8 mouse cellular contexts compared by ENCODE assay signal in the genomic region with DNA sequence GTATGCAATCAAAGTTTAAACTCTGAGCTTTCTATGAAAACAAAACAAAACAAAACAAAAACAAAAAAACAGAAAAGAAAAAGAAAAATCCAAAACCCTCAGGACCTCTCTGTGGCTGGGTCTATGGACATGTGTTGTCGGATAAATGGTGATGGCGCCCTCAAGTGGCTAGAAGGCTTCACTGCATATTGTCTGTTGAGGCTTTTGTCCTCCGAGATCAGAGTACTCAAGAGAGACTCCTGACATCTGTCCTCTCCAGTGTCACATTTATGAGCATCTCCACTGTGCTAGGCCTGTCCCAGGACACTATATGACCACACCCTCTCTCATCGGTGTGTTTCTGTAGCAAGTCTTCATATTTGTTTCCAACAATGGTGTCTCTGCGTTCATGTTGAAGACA.
DNase-seq lines count a peak whose midpoint lies in the region; ATAC-seq and TF ChIP-seq lines count a peak whose summit lies in the region.

No protein-coding gene starts in this region.

- H3K27me3 ChIP-seq in liver, embryonic 12.5 days (replicated peaks): no peaks in the 10 kb centered on the region
- no peaks in the 10 kb centered on the region for H3K27me3 ChIP-seq in midbrain, postnatal 0 days (ENCODE audit: insufficient read depth, low read length)

- intact Hi-C loops in left cerebral cortex, postnatal 4 days (cut with DNase I): loop anchor here (2.0 to 5.0 kb wide), 2 partner anchors 157 to 490 kb away; no protein-coding TSS in a partner anchor

- TF ChIP-seq CTCF in cortical plate, adult 2 months (IDR thresholded peaks at IDR 0.05; ENCODE audit: extremely low read depth, insufficient read depth, low read length): peak; percentile 95
- TF ChIP-seq CTCF in midbrain, postnatal 0 days (IDR thresholded peaks at IDR 0.05): peak; percentile 94

- no peaks in the 10 kb centered on the region for H3K9me3 ChIP-seq in liver, embryonic 12.5 days (replicated peaks)
- H3K9me3 ChIP-seq in midbrain, postnatal 0 days (ENCODE audit: low read length): no peaks in the 10 kb centered on the region

- WGBS in liver, embryonic 12.5 days (ENCODE audit: insufficient replicate concordance): 30% methylated on average over 5 of the region's 5 CpGs
- WGBS in midbrain, postnatal 0 days: 16% methylated on average over 5 of the region's 5 CpGs

- no peak overlapping the region for H3K4me2 ChIP-seq in liver, embryonic 12.5 days
- H3K4me2 ChIP-seq in midbrain, postnatal 0 days (ENCODE audit: low read depth, low read length, poor library complexity, severe bottlenecking): no peak overlapping the region

- H3K36me3 ChIP-seq in liver, embryonic 12.5 days: peaks cover 33% of the 10 kb centered on the region
- H3K36me3 ChIP-seq in midbrain, postnatal 0 days (ENCODE audit: insufficient read depth, low read length): peaks cover 24% of the 10 kb centered on the region

- H3K9ac ChIP-seq in liver, embryonic 12.5 days: no peak overlapping the region
- no peak overlapping the region for H3K9ac ChIP-seq in midbrain, postnatal 0 days (replicated peaks; ENCODE audit: low read length, poor library complexity, severe bottlenecking)

- no peak overlapping the region for H3K27ac ChIP-seq in liver, embryonic 12.5 days
- H3K27ac ChIP-seq in cortical plate, adult 2 months (ENCODE audit: insufficient read depth, low read length): no peak overlapping the region
- no peak overlapping the region for H3K27ac ChIP-seq in midbrain, postnatal 0 days (ENCODE audit: low read depth, low read length)

- no peak for TF ChIP-seq POLR2A in cortical plate, adult 2 months (IDR thresholded peaks at IDR 0.05; ENCODE audit: extremely low read depth, insufficient read depth, low read length)

- peak; percentile 80 for DNase-seq in liver
- peak; percentile 40 to 43 for DNase-seq in gastrocnemius, adult 8-10 months (ENCODE audit: low spot score in 2 of 2)
- DNase-seq in kidney, adult 18-20 months: peak; percentile 76
- peak; percentile 87 for DNase-seq in left cerebral cortex, postnatal 4 days
- DNase-seq in midbrain, postnatal 0 days (ENCODE audit: low spot score): peak; percentile 92
- peak; percentile 77 to 88 for DNase-seq in spleen, postnatal 4 days (ENCODE audit: low spot score in 2 of 2)

- no peak for ATAC-seq in liver, embryonic 12.5 days
- ATAC-seq in midbrain, postnatal 0 days (ENCODE audit: low FRiP score): peak; percentile 51; the same call in 1 of the 2 replicates

- no peak overlapping the region for H3K4me3 ChIP-seq in liver, embryonic 12.5 days
- H3K4me3 ChIP-seq in cortical plate, adult 2 months (ENCODE audit: insufficient read depth, low read length): no peak overlapping the region
- no peak overlapping the region for H3K4me3 ChIP-seq in midbrain, postnatal 0 days (ENCODE audit: low read depth, low read length)

- H3K4me1 ChIP-seq in liver, embryonic 12.5 days: peaks cover 24% of the 10 kb centered on the region
- peaks cover 4% of the 10 kb centered on the region for H3K4me1 ChIP-seq in cortical plate, adult 2 months (ENCODE audit: control insufficient read depth, insufficient read depth, low read length)
- no peaks in the 10 kb centered on the region; the same call in 1 of the 2 replicates for H3K4me1 ChIP-seq in midbrain, postnatal 0 days (ENCODE audit: insufficient read depth, low read length)

Comparison
In these comparisons a context has a peak if more than half of its experiments do, and no peak if none do; other contexts are left out.
1. DNase-seq: peak in every context shown above with its lines; median percentile 92 in midbrain, postnatal 0 days; 87 in left cerebral cortex, postnatal 4 days; 82 in spleen, postnatal 4 days; 80 in liver; 76 in kidney, adult 18-20 months; 42 in gastrocnemius, adult 8-10 months.